Mouse (Mus musculus) kidney, adult 2 months (tissue): ENCODE measurements at regions not wholly inside any gene's neighbourhood (a gene's known extent, or its start where the extent isn't known, plus 50 kb on each side); places are given as distances from the start of the nearest gene placed in this dataset.

Source experiments
- CTCF ChIP-seq: fragments of 200-500 bp; conservative IDR thresholded peaks from 2 replicates; pipeline ENCODE4 v1.5.1; 2011; ENCODE audit warnings: low read depth, mild to moderate bottlenecking, control low read depth, low read length, moderate library complexity, mixed read lengths; ENCODE audit not compliant: insufficient read depth, insufficient read length
- POLR2A ChIP-seq: fragments of 200-500 bp; IDR thresholded peaks from one replicate; pipeline ENCODE4 v1.6.1; 2011; ENCODE audit warnings: low read depth, low read length, control low read depth

DNA sequence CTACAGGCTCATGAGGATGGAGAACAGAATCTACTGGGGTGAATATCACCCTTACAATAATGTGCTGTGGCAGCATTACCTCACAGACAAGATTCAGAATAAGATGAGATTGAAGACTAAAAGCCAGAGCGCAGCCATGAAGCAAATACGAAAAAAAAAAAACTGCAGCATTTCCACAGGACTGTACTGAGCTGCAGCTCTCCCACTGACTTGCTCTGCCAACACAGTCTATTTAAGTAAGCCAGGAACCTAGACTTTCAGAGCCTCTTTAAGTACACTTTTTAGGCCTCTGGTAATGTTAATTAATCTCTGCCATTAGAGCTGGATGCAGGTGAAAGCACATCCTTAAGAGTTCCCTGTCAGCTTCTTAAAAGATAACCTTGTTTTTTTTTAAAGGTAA lies 181.1 kb upstream of the Pou1f1 start:
- TF ChIP-seq CTCF (no peak), POLR2A (no peak)
